Comparison of ENCODE assay signal across 28 mouse cellular contexts in the genomic region with DNA sequence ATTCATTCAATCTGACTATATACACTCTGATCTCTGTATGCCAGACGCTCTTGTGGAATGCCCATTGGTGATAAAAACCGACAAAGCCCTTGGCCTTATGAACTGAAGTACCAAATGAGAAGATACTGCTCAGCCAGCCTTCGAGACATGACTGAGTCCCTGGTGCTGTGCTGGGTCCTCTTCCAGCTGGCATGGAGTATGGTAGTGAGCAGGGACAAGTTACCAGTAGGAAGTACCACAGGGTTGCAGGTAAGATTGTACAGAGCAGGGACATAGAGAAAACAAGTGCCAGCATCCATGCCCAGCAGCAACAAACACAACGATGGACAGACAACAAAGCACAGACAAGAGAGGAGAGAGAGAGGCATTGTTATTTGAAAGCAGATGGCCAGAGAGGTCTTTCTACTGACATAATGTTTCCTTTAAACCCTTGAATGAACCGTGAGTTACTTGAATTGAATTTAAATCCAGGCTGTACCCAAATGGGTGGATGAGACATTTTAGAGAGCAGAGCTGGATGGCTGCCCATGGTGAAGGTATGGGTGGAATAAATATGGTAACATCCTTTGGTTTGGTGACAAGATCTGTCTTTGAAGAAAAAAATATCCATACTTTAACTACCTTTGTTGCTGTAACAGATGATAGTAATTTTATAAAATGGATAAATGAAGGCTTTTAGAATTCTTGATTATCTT. TPM values are rescaled to one million over a fixed set of nuclear protein-coding genes. Genes with fewer than 3 reads are reported as not detected.
DNase-seq lines count a peak whose midpoint lies in the region; ATAC-seq and TF ChIP-seq lines count a peak whose summit lies in the region.
"Had no signal": no experiment of that assay in that cellular context is flagged by ENCODE, and none has a peak within 500 bp of the region (broad histone marks: within the 10 kb centered on the region; RNA-seq: fewer than 3 reads in every experiment).

No protein-coding gene starts in this region.

- H3K27me3 ChIP-seq in cerebellum, adult 2 months (ENCODE audit: control insufficient read depth, insufficient read depth, low read length): no peaks in the 10 kb centered on the region
- no peaks in the 10 kb centered on the region for H3K27me3 ChIP-seq in midbrain, embryonic 11.5 days (ENCODE audit: control insufficient read depth, insufficient read depth, low read length)
- H3K27me3 ChIP-seq in midbrain, embryonic 15.5 days (replicated peaks): no peaks in the 10 kb centered on the region
- H3K27me3 ChIP-seq: CH12.LX; embryonic facial prominence, embryonic 12.5 days; embryonic facial prominence, embryonic 15.5 days; heart, embryonic 12.5 days; heart, embryonic 15.5 days; hindbrain, embryonic 13.5 days; intestine, embryonic 15.5 days; Patski had no signal

- no peak overlapping the region for H3K4me2 ChIP-seq in midbrain, embryonic 11.5 days
- H3K4me2 ChIP-seq in midbrain, embryonic 15.5 days: no peak overlapping the region
- H3K4me2 ChIP-seq: embryonic facial prominence, embryonic 12.5 days; embryonic facial prominence, embryonic 15.5 days; heart, embryonic 12.5 days; heart, embryonic 15.5 days; hindbrain, embryonic 13.5 days; intestine, embryonic 15.5 days had no signal

- TF ChIP-seq POLR2A in cerebellum, adult 2 months (IDR thresholded peaks at IDR 0.05; ENCODE audit: borderline replicate concordance, insufficient read depth, low read length): no peak

- peaks cover 33% of the 10 kb centered on the region for H3K4me1 ChIP-seq in cerebellum, adult 2 months (ENCODE audit: control insufficient read depth, insufficient read depth, low read length)
- no peaks in the 10 kb centered on the region for H3K4me1 ChIP-seq in midbrain, embryonic 11.5 days (ENCODE audit: control insufficient read depth, insufficient read depth, low read length)
- H3K4me1 ChIP-seq in midbrain, embryonic 15.5 days: no peaks in the 10 kb centered on the region
- H3K4me1 ChIP-seq: embryonic facial prominence, embryonic 12.5 days; embryonic facial prominence, embryonic 15.5 days; heart, embryonic 12.5 days; heart, embryonic 15.5 days; intestine, embryonic 15.5 days had no signal

- no peak for TF ChIP-seq CTCF in cerebellum, adult 2 months (IDR thresholded peaks at IDR 0.05; ENCODE audit: borderline replicate concordance, insufficient read depth, low read depth, low read length)

- peak; percentile 44 to 64 for DNase-seq in cerebellum, adult 2 months
- DNase-seq in cerebellum, adult 11 months: no peak
- peak; percentile 47 to 48 for DNase-seq in cerebellum, postnatal 25 days
- no peak for DNase-seq in cerebellum, postnatal 10 days
- peak; percentile 26 for DNase-seq in midbrain, embryonic 11.5 days (ENCODE audit: low spot score, missing footprints)
- DNase-seq: adrenal gland, postnatal 10 days; adrenal gland, postnatal 36 days; B cell, adult 2 months; forebrain, postnatal 0 days; gastrocnemius, postnatal 10 days; gastrocnemius, postnatal 36 days; heart, postnatal 10 days; heart, postnatal 36 days; kidney, adult 11 months; kidney, adult 8-10 months had no signal

- peak overlapping the region; percentile 91 for H3K27ac ChIP-seq in cerebellum, adult 2 months (ENCODE audit: insufficient read depth, low read length)
- H3K27ac ChIP-seq in midbrain, embryonic 11.5 days (ENCODE audit: low read depth, low read length): no peak overlapping the region
- H3K27ac ChIP-seq in midbrain, embryonic 15.5 days: no peak overlapping the region
- H3K27ac ChIP-seq: embryonic facial prominence, embryonic 12.5 days; embryonic facial prominence, embryonic 15.5 days; heart, embryonic 15.5 days; hindbrain, embryonic 10.5 days; hindbrain, embryonic 13.5 days; intestine, embryonic 15.5 days had no signal

- ATAC-seq in midbrain, embryonic 11.5 days (ENCODE audit: low FRiP score): no peak
- no peak for ATAC-seq in midbrain, embryonic 15.5 days (replicated peaks)
- ATAC-seq: forebrain, embryonic 14.5 days; forebrain, postnatal 0 days; hindbrain, embryonic 16.5 days; intestine, embryonic 15.5 days; Patski had no signal

- no peaks in the 10 kb centered on the region for H3K36me3 ChIP-seq in midbrain, embryonic 11.5 days (ENCODE audit: control insufficient read depth, insufficient read depth, low read length)
- no peaks in the 10 kb centered on the region for H3K36me3 ChIP-seq in midbrain, embryonic 15.5 days (replicated peaks)
- H3K36me3 ChIP-seq: embryonic facial prominence, embryonic 12.5 days; embryonic facial prominence, embryonic 15.5 days; G1E; heart, embryonic 12.5 days; heart, embryonic 15.5 days; hindbrain, embryonic 10.5 days; hindbrain, embryonic 13.5 days; intestine, embryonic 15.5 days had no signal

- H3K9me3 ChIP-seq in midbrain, embryonic 11.5 days (ENCODE audit: control insufficient read depth, low read length): no peaks in the 10 kb centered on the region
- no peaks in the 10 kb centered on the region for H3K9me3 ChIP-seq in midbrain, embryonic 15.5 days
- H3K9me3 ChIP-seq: embryonic facial prominence, embryonic 15.5 days; heart, embryonic 12.5 days; heart, embryonic 15.5 days; hindbrain, embryonic 13.5 days; intestine, embryonic 15.5 days had no signal

- 18% methylated on average over 5 of the region's 5 CpGs for WGBS in cerebellum, adult 2 months
- 85% methylated on average over 5 of the region's 5 CpGs for WGBS in midbrain, embryonic 11.5 days
- 90% methylated on average over 5 of the region's 5 CpGs for WGBS in midbrain, embryonic 15.5 days

- no peak overlapping the region for H3K9ac ChIP-seq in midbrain, embryonic 11.5 days (ENCODE audit: low read length)
- H3K9ac ChIP-seq in midbrain, embryonic 15.5 days: no peak overlapping the region
- H3K9ac ChIP-seq: embryonic facial prominence, embryonic 12.5 days; embryonic facial prominence, embryonic 15.5 days; forebrain, postnatal 0 days; heart, embryonic 12.5 days; heart, embryonic 15.5 days; hindbrain, embryonic 13.5 days; intestine, embryonic 15.5 days had no signal

- H3K4me3 ChIP-seq in cerebellum, adult 2 months (replicated peaks; ENCODE audit: insufficient read depth, low read depth, low read length): no peak overlapping the region
- H3K4me3 ChIP-seq in midbrain, embryonic 11.5 days (ENCODE audit: low read depth, low read length): no peak overlapping the region
- no peak overlapping the region for H3K4me3 ChIP-seq in midbrain, embryonic 15.5 days
- H3K4me3 ChIP-seq: embryonic facial prominence, embryonic 12.5 days; embryonic facial prominence, embryonic 15.5 days; heart, embryonic 12.5 days; heart, embryonic 15.5 days; hindbrain, embryonic 10.5 days; hindbrain, embryonic 13.5 days; intestine, embryonic 15.5 days had no signal

RNA-seq across cellular contexts. Expression of a gene that starts 12.8 kb away (rescaled TPM):
- polyA plus RNA-seq in cerebellum, adult 2 months (2012; rRNA removed): 192 and 200 TPM in 2 replicates
- 2.0 TPM in 2 replicates for polyA plus RNA-seq in midbrain, embryonic 11.5 days (2014; fragmentation: Nextera tagmentation; extraction: Ambion mirVana)
- 36.9 and 42.9 TPM in 2 replicates for polyA plus RNA-seq in midbrain, embryonic 15.5 days (2015; fragmentation: Nextera tagmentation; extraction: Ambion mirVana)
- polyA plus RNA-seq: G1E had no signal

Comparison
In these comparisons a context has a peak if more than half of its experiments do, and no peak if none do; other contexts are left out.
1. DNase-seq: peak in cerebellum, adult 2 months (2 of 2), cerebellum, postnatal 25 days (2 of 2) and midbrain, embryonic 11.5 days (single experiment); none in cerebellum, adult 11 months (single experiment) and cerebellum, postnatal 10 days (0 of 2).
2. RNA of a gene that starts 12.8 kb away (polyA plus RNA-seq): 192 to 200 TPM in cerebellum, adult 2 months and 36.9 to 42.9 TPM in midbrain, embryonic 15.5 days; 2.0 TPM in midbrain, embryonic 11.5 days; every median in the first group is over 10 times any median in the second.